Mouse (Mus musculus): ENCODE data around the gene Cdc42ep3. TPM values are rescaled to one million over a fixed set of nuclear protein-coding genes. Genes with fewer than 3 reads are reported as not detected.

Cdc42ep3 gene
- polyA plus RNA-seq, 1 experiment, result 5.5 TPM

- no peak overlapping the region for H3K4me3 ChIP-seq (replicated peaks)
- H3K36me3 ChIP-seq (replicated peaks; ENCODE audit: low read length), result no peaks in the 10 kb centered on the region
- H3K4me1 ChIP-seq, result peaks cover 6% of the 10 kb centered on the region
- H3K27me3 ChIP-seq (replicated peaks), result no peaks in the 10 kb centered on the region
- no peaks in the 10 kb centered on the region for H3K9me3 ChIP-seq
- no peak for TF ChIP-seq GATA1 (IDR thresholded peaks at IDR 0.05; ENCODE audit: borderline replicate concordance, low read length)
- TF ChIP-seq FLI1 (IDR thresholded peaks at IDR 0.05; ENCODE audit: low read length), result no peak
These were observed 55.0 kb downstream of the Cdc42ep3 start for GRCm38 (mm10) chr17:79299925-79300324.

- TF ChIP-seq FLI1 (IDR thresholded peaks at IDR 0.05; ENCODE audit: low read length) (no peak), GATA1 (IDR thresholded peaks at IDR 0.05; ENCODE audit: borderline replicate concordance, low read length) (no peak)
- Histone ChIP-seq H3K4me1 (peaks cover 6% of the 10 kb centered on the region), H3K27me3 (replicated peaks) (no peaks in the 10 kb centered on the region), H3K36me3 (replicated peaks; ENCODE audit: low read length) (no peaks in the 10 kb centered on the region), H3K9me3 (no peaks in the 10 kb centered on the region), H3K4me3 (replicated peaks) (no peak overlapping the region)
These were observed 55.9 kb downstream of the Cdc42ep3 start for GRCm38 (mm10) chr17:79298968-79299367.

- Histone ChIP-seq H3K27me3 (replicated peaks) (no peaks in the 10 kb centered on the region), H3K36me3 (replicated peaks; ENCODE audit: low read length) (no peaks in the 10 kb centered on the region), H3K4me1 (peaks cover 6% of the 10 kb centered on the region), H3K9me3 (no peaks in the 10 kb centered on the region), H3K4me3 (replicated peaks) (no peak overlapping the region)
- TF ChIP-seq FLI1 (IDR thresholded peaks at IDR 0.05; ENCODE audit: low read length), result no peak
- no peak for TF ChIP-seq GATA1 (IDR thresholded peaks at IDR 0.05; ENCODE audit: borderline replicate concordance, low read length)
These were observed 59.0 kb downstream of the Cdc42ep3 start for GRCm38 (mm10) chr17:79295926-79296325.

- Histone ChIP-seq H3K36me3 (replicated peaks; ENCODE audit: low read length) (no peaks in the 10 kb centered on the region), H3K9me3 (peaks cover 4% of the 10 kb centered on the region; the same call in 1 of the 2 replicates), H3K27me3 (replicated peaks) (no peaks in the 10 kb centered on the region), H3K4me3 (replicated peaks) (no peak overlapping the region), H3K4me1 (no peaks in the 10 kb centered on the region)
- no peak for TF ChIP-seq FLI1 (IDR thresholded peaks at IDR 0.05; ENCODE audit: low read length)
- no peak for TF ChIP-seq GATA1 (IDR thresholded peaks at IDR 0.05; ENCODE audit: borderline replicate concordance, low read length)
These were observed 63.2 kb downstream of the Cdc42ep3 start for GRCm38 (mm10) chr17:79291672-79292071.

GRCm38 (mm10) chr17:79290697-79291096 lies 64.2 kb downstream of the Cdc42ep3 start:
- TF ChIP-seq GATA1 (IDR thresholded peaks at IDR 0.05; ENCODE audit: borderline replicate concordance, low read length), result no peak
- TF ChIP-seq FLI1 (IDR thresholded peaks at IDR 0.05; ENCODE audit: low read length), result no peak
- H3K4me1 ChIP-seq, result no peaks in the 10 kb centered on the region
- no peaks in the 10 kb centered on the region for H3K27me3 ChIP-seq (replicated peaks)
- no peak overlapping the region for H3K4me3 ChIP-seq (replicated peaks)
- no peaks in the 10 kb centered on the region for H3K36me3 ChIP-seq (replicated peaks; ENCODE audit: low read length)
- peaks cover 4% of the 10 kb centered on the region; the same call in 1 of the 2 replicates for H3K9me3 ChIP-seq

GRCm38 (mm10) chr17:79287302-79287701 lies 67.6 kb downstream of the Cdc42ep3 start:
- Histone ChIP-seq H3K4me3 (replicated peaks) (no peak overlapping the region), H3K27me3 (replicated peaks) (no peaks in the 10 kb centered on the region), H3K36me3 (replicated peaks; ENCODE audit: low read length) (no peaks in the 10 kb centered on the region), H3K9me3 (peaks cover 9% of the 10 kb centered on the region; the same call in 1 of the 2 replicates), H3K4me1 (0 out of 2 replicates have a peak, but pooled peaks cover 2% of the 10 kb centered on the region)
- no peak for TF ChIP-seq GATA1 (IDR thresholded peaks at IDR 0.05; ENCODE audit: borderline replicate concordance, low read length)

GRCm38 (mm10) chr17:79285030-79285601 lies 69.8 kb downstream of the Cdc42ep3 start:
- TF ChIP-seq GATA1 (IDR thresholded peaks at IDR 0.05; ENCODE audit: borderline replicate concordance, low read length) (no peak), FLI1 (IDR thresholded peaks at IDR 0.05; ENCODE audit: low read length) (no peak)
- no peaks in the 10 kb centered on the region for H3K27me3 ChIP-seq (replicated peaks)
- no peak overlapping the region for H3K4me3 ChIP-seq (replicated peaks)
- H3K9me3 ChIP-seq, result peaks cover 9% of the 10 kb centered on the region; the same call in 1 of the 2 replicates
- H3K36me3 ChIP-seq (replicated peaks; ENCODE audit: low read length), result no peaks in the 10 kb centered on the region
- H3K4me1 ChIP-seq, result 0 out of 2 replicates have a peak, but pooled peaks cover 2% of the 10 kb centered on the region
